In the genomic region with DNA sequence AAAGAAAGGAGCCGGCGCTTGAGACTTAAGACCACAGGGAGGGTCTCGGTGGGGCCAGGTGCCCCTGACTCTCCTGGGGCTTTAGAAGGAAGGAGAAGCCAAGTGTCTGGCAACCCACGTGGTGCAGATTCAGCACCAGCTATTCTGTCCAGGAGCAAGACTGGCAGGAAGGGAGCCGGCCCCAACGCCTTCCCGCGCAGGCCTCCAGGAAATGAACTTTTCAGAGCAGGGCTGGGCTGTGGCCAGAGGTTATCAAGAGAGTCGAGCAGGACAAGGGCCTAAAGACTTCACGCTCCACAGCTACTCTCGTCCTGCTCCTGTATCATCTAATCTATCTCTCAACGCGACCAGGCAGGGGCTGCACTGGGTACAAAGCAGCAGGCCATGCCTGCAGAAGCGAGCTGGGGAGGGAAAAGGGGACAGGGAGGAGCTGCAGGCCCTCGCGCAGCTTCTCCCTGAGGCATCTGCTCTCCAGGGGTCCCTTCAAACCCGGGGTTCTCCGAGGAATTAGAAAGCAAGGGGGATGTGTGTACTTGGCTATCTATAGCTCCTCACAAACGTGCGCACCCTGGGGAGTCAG, we compare ENCODE assay signal across 8 mouse cellular contexts. TPM values are rescaled to one million over a fixed set of nuclear protein-coding genes. Genes with fewer than 3 reads are reported as not detected.
A peak's percentile ranks its signal among the peaks of the same experiment; 100 is the strongest.
DNase-seq lines count a peak whose midpoint lies in the region; ATAC-seq and TF ChIP-seq lines count a peak whose summit lies in the region.

No protein-coding gene starts in this region.

- peak; percentile 34 for DNase-seq in cerebellum, adult 11 months
- DNase-seq in cerebellum, adult 9-10 months: no peak
- peak; percentile 50 to 52 for DNase-seq in cerebellum, postnatal 25 days
- DNase-seq in heart, adult 11 months: peak; percentile 98

- ATAC-seq in intestine, embryonic 16.5 days: peak; percentile 27
- ATAC-seq in liver, embryonic 16.5 days (ENCODE audit: low read depth): peak; percentile 41; the same call in 1 of the 2 replicates
- ATAC-seq in monocyte, adult 5-6 weeks (replicated peaks; ENCODE audit: insufficient number of reproducible peaks, low FRiP score, low TSS enrichment, poor library complexity, severe bottlenecking): no peak

- H3K9me3 ChIP-seq in intestine, embryonic 16.5 days (ENCODE audit: control insufficient read depth, low read length): no peaks in the 10 kb centered on the region
- no peaks in the 10 kb centered on the region for H3K9me3 ChIP-seq in liver, embryonic 16.5 days (replicated peaks; ENCODE audit: control insufficient read depth, low read length)

- TF ChIP-seq POLR2A in olfactory bulb, adult 2 months (IDR thresholded peaks at IDR 0.05; ENCODE audit: insufficient read depth, low read depth, low read length): no peak

- peak overlapping the region; percentile 91 for H3K9ac ChIP-seq in intestine, embryonic 16.5 days (ENCODE audit: low read depth, low read length)
- no peak overlapping the region for H3K9ac ChIP-seq in liver, embryonic 16.5 days (ENCODE audit: low read depth, low read length)

- peaks cover 24% of the 10 kb centered on the region for H3K4me1 ChIP-seq in intestine, embryonic 16.5 days (ENCODE audit: control insufficient read depth, insufficient read depth, low read length)
- H3K4me1 ChIP-seq in liver, embryonic 16.5 days (ENCODE audit: control insufficient read depth, low read depth, low read length): no peaks in the 10 kb centered on the region; the same call in none of the 2 replicates
- H3K4me1 ChIP-seq in olfactory bulb, adult 2 months (ENCODE audit: control insufficient read depth, insufficient read depth, low read length): peaks cover 33% of the 10 kb centered on the region

- 5% methylated on average over 20 of the region's 20 CpGs for WGBS in intestine, embryonic 16.5 days
- WGBS in liver, embryonic 16.5 days (ENCODE audit: insufficient replicate concordance): 2% methylated on average over 20 of the region's 20 CpGs
- WGBS in olfactory bulb, adult 2 months: 13% methylated on average over 20 of the region's 20 CpGs

- peak overlapping the region; percentile 96 for H3K27ac ChIP-seq in intestine, embryonic 16.5 days (ENCODE audit: low read length)
- no peak overlapping the region for H3K27ac ChIP-seq in liver, embryonic 16.5 days (ENCODE audit: low read length)
- no peak overlapping the region for H3K27ac ChIP-seq in olfactory bulb, adult 2 months (ENCODE audit: insufficient read depth, low read depth, low read length)

- peaks cover 26% of the 10 kb centered on the region for H3K27me3 ChIP-seq in intestine, embryonic 16.5 days (replicated peaks; ENCODE audit: control insufficient read depth, insufficient read depth, low read length)
- peaks cover 71% of the 10 kb centered on the region for H3K27me3 ChIP-seq in liver, embryonic 16.5 days (ENCODE audit: control insufficient read depth, insufficient read depth, low read depth, low read length)

- H3K4me2 ChIP-seq in intestine, embryonic 16.5 days (ENCODE audit: low read depth, low read length): peak overlapping the region; percentile 96
- peak overlapping the region; percentile 77 for H3K4me2 ChIP-seq in liver, embryonic 16.5 days (ENCODE audit: low read depth, low read length)

- TF ChIP-seq CTCF in olfactory bulb, adult 2 months (IDR thresholded peaks at IDR 0.05; ENCODE audit: insufficient read depth, low read depth, low read length): no peak

- no peaks in the 10 kb centered on the region for H3K36me3 ChIP-seq in intestine, embryonic 16.5 days (ENCODE audit: control insufficient read depth, insufficient read depth, low read length)
- H3K36me3 ChIP-seq in liver, embryonic 16.5 days (ENCODE audit: control insufficient read depth, insufficient read depth): no peaks in the 10 kb centered on the region

- H3K4me3 ChIP-seq in intestine, embryonic 16.5 days (ENCODE audit: low read length): peak overlapping the region; percentile 80
- peak overlapping the region; percentile 58 for H3K4me3 ChIP-seq in liver, embryonic 16.5 days (ENCODE audit: low read depth, low read length)
- H3K4me3 ChIP-seq in olfactory bulb, adult 2 months (ENCODE audit: insufficient read depth, low read depth, low read length): peak overlapping the region; percentile 72

RNA-seq across cellular contexts. Expression of a gene that starts 1.4 kb away (rescaled TPM):
- 2.4 and 2.5 TPM in 2 replicates for polyA plus RNA-seq in intestine, embryonic 16.5 days (2015; fragmentation: Nextera tagmentation; extraction: Ambion mirVana)
- polyA plus RNA-seq in liver, embryonic 16.5 days (2015; fragmentation: Nextera tagmentation; extraction: Ambion mirVana): 0.29 and 0.46 TPM in 2 replicates
- polyA plus RNA-seq in olfactory bulb, adult 2 months (2012; ENCODE audit: insufficient read depth, insufficient read length, low replicate concordance, missing spikeins): not detected in 2 replicates
- not detected in 3 replicates for total RNA-seq in monocyte, adult 5-6 weeks (2017)
